Mouse (Mus musculus) cerebellum, adult 2 months (tissue): ENCODE measurements around the gene Szt2.

Source experiments
- CTCF ChIP-seq: fragments of 200-500 bp; IDR thresholded peaks from 2 replicates; pipeline ENCODE4 v1.5.1; 2011; ENCODE audit warnings: low read depth, mild to moderate bottlenecking, control low read depth, low read length, moderate library complexity, borderline replicate concordance; ENCODE audit not compliant: insufficient read depth
- POLR2A ChIP-seq: fragments of 200-500 bp; IDR thresholded peaks from 2 replicates; pipeline ENCODE4 v1.6.1; 2011; ENCODE audit warnings: low read length, control low read depth, borderline replicate concordance; ENCODE audit not compliant: insufficient read depth

DNA sequence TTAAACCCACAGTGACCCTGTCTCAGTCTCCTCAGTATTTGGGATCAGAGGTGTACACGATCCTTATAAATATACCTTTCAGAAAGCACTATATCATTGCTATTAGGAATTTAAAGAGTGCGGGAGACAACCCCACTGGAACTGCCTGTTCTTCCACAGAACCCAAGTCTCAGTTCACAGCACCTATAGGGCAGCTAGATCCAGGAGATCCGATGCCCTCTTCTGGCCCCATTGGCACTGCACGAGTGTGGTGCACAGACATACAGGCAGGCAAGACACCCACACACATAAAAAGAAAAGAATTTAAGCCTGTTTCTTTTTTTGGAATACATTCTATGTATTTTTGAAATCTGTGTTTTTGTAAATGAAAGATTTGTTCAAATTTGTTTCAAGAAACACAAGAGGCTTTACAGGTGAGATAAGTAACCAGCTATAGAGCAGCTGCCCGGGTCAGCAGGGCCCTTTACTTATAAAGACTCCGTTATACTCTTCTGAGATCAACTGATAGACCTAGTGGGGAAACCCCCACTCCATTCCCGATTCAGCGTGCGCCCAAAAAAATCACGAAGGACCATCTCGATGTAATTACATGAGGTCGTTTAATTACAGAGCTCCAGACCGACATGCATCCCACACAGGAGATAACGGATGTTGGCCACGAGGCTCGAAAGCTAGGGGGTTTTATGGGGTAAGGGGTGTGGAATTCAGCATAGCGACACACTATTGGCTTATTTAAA lies 50.7 kb downstream of the Szt2 start:
- TF ChIP-seq CTCF (no peak), POLR2A (no peak)
